Mouse (Mus musculus): Measurements from ENCODE around the gene Pfdn4.
"Not testable (repeated sequence)": the region's sequence is repeated elsewhere in the genome, so short reads cannot be mapped to it uniquely, and the experiment has no call there.

Pfdn4 gene

DNA sequence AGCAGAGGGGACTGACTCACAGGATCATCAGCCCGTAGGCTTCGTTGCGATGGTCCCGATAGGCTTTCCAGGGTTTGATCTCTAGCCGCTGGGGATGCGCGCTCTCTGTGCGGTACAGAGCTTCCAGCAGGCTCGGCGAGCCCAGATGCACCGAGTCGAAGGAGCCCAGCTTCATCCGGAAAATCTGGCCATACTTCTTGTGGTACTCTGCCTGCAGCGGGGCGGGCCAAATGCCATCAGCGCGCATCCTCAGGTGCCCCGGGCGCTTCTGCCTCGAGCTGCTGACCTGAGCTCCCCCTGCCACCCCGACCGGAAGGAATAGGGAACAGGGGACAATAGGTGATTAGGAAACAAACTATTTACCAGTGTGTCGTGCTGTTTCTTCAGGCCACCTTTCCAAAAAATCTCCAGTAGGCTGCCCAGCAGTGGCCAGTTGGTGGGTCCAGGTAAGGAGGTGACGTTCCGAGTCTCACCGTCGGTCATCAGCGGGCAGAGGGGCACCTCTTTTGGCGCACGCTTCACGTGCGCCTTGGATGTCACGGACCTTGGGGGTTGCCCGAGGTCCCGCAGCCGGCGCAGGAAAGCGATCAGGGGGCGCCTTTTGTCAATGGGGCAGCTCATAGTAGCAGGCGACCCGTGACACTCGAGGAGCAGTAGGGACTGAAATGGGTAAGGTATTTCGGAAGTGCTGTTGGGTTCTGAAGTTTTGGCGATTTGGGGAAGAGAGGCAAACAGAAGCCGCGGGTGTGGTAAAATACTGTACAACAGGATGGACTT lies at the start of gene Pfdn4:
TSS of gene Pfdn4 (plus strand) at position 275 of the 777 bp plus-strand sequence.
- DNase-seq: no peak

DNA sequence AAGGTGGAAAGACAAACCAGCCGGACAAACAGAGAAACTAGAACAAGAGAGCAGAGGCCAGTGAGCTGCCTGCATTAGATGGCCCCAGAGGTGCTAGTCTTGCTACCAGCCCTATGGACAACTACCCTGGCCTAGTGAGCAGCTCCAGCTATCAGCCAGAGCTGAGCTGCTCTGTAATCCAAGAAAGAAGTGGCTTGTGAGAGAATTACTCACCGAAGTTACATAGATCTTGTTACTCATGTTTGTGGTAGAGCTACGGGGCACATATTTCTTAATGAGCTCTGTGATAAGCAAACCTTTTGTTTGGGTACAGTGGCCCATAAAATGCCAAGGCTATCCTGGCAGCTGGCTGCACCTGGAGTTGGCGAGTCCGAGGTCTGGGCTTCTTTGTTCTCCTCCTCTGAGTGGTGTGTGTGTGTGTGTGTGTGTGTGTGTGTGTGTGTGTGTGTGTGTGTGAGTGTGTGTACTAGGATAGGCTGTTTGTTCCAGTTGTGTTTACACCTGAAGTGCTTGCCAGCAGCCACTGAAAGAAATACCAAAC lies 49.3 kb upstream of the Pfdn4 start:
- DNase-seq: no peak

DNA sequence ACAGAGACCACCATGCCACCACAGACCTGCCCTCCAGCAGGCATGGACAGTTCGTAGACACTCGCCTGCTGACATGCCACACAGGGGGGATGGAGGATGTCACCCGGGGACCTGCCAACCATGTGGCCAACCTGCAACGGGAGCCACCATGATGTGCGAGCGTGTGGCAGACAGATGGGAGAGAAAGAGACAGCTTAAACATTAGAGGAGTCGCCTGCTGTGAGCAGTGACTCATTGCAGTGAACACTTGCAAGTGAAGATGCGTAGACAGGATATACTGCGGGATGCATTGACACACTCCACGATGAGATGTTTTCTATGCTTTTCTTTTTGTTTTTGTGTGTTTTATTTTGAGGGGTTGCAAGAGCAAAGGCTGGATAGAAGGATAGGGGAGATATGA lies 48.6 kb upstream of the Pfdn4 start:
- DNase-seq: peak; percentile 23

DNA sequence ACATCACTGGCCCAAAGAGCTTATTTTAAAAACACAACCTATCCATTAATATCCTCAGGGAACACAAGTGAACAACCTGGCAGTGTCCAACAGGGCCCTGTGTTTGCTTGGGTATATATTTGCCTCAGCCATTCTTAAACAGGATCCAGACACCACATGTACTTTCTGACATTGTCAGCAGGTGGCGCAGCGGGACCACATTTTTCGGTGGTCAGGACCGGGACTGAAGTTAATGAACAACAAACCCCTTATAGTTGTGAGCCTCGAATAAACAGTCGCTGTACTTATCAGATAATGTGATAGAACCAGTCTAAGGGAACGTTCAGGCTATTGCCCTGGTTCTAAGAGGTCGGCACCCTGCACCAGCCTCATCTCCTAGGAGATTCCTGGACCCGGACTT lies 45.3 kb upstream of the Pfdn4 start:
- peak; percentile 20 for DNase-seq

DNA sequence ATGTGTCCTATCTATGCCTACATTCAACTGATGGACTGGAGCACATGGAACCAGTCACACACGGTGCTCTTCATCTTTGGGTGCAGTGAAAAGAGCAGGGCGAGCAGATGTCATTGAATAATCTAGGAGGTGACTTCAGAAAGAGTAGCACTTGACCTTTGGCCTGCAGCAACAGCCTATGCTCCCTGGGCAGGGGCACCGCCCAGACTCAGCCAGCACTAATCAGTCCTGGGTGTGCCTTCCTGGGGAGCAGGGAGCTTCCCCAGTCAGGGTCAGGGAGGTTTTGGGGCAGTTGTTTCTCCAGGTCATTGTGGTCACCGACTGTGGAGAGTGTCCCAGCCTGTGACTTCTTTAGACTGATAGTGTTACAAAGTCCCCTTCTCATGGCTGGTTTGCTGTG lies 42.4 kb upstream of the Pfdn4 start:
- not testable (repeated sequence) for DNase-seq

DNA sequence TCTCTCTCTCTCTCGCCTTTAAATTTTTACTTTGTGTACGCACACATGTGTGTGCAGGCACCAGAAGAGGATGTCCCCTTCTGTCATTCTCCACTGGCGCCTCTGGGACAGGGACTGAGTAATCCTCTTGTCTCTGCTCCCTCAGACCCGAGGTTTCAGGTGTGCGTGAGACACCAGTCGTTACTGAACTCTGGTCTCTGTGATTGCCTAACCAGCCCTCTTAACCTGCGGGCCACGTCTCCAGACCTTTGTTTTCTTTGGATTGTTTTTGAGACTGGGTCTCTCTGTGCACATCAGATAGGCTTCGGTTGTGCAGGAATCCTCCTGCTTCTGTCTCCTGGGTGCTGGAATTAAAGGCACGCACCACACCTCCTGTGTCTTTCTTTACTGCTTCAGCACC lies 37.0 kb upstream of the Pfdn4 start:
- no peak for DNase-seq

DNA sequence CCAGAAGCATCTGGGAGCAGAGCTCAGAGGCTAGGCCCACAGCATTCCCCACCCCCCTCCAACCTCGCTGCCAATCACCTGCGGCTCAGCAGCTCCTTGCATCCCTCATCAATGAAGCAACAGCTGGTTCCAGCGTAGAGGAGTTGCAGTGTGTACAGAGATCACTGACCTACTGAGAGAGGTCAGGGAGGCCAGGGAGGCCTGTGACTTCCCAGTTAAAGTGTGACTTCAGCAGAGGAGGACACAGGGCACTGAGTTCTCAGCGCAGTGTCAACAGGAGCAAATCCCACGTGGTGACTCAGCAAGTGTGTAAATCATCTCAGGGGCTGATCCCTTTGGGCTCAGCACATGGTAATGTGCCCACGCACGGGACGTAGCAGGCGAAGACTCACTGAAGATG lies 36.4 kb upstream of the Pfdn4 start:
- DNase-seq: no peak

DNA sequence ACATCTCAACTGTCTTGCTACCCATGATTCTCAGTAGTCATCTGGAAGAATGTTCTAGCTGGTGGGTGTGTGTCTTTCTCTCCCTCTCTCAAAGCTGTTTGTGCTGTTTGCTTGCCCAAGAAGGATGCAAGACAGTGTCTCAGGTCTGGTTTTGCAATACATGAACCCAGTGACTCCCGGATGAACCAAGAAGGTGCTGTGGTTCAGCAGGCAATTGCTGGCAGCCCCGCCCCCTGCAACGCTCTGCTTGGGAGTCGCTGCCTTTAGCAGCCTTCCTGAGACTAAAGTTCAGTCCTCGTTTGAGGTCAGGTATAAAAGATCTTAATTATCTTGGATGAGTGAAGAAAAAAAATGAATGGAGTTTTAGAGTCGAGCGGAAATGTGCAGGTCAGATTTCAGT lies 34.6 kb upstream of the Pfdn4 start:
- DNase-seq: no peak

DNA sequence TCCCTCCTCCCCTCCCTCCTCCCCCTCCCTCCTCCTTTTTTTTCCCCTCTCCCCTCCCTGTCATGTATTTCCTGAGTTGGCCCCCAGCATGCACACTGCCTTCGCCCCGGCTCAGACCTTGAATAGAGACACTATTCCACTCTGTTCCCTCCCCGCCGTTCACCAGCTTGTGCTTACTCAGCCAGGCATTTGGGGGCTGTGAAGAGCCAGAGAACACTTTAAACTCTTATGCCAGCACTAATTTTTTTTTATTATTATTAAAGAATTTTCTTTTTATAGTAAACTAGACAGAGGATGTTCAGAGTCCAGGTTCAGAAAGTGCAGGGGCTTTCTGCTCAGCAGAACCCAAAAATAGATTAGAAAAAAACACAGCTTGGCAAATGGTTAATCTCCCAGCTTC lies 31.4 kb upstream of the Pfdn4 start:
- DNase-seq: no peak

DNA sequence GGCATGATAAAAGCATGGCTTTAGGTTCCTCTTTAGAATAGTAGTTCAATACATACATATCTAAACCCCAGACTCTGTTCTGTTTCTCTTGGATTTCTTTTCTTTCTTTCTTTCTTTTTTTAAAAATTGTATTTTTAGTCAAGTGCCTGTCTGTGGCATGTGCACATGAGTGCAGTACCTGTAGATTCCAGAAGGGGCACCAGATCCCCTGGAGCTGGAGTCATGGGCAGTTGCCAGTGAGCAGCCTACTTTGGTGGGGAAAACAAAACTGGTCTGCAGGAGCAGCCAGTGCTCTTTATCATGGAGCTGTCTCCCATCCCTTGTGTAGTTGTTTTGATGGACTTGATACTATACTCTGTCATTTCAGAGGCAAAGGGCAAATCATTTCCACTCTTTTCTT lies 28.2 kb upstream of the Pfdn4 start:
- no peak for DNase-seq

DNA sequence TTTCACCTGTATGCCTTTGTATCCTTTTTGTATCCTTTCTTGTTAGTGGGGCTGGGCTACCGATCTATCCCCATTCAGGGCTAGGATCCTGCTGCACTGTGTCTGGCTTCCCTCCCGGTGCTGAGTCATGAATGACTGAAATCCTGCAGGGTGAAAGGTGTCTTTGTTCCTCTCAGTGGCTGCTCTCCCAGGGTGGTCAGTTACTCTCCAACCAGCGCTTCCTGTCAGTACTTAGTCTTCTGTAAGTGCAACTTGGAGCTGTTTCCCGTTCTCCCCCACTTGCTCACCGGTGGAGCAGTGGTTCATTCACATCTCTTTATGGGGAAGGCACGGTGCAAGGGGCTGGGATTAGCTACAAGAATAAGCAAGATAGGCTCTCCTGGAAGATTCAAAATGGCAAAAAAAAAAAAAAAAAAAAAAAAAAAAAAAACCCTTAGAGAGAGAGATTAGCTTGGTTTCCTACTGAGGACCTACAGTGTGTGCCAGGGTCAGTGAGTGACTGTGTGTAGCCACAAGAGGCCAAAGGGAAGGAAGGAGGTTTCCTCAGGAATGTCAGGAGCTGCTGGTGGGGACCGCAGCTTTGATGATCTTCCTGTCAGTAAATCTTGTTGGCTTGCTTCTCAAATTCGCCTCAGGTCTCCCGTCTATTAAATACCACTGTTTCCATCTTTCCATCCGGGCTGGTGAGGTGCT lies 26.5 kb upstream of the Pfdn4 start:
- peak; percentile 33 for DNase-seq

DNA sequence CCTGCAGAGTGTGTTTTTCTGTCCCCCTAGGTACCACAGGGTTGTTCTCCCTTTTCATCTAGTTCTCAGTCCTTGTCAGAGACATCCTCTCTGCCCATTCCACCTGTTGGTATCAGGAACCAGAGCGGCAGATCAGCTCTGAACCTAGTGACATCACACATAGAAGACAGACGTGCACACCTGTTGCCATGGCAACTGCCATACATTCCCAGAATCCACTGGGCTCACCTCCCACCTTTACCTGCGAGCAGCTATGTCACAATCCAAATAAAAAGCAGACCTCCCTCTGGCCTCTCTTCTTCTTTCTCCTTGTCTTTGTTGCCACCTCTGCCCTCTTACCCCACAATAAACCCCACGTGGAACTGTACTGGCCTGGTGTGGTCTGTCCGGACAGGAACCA lies 25.6 kb upstream of the Pfdn4 start:
- no peak for DNase-seq

DNA sequence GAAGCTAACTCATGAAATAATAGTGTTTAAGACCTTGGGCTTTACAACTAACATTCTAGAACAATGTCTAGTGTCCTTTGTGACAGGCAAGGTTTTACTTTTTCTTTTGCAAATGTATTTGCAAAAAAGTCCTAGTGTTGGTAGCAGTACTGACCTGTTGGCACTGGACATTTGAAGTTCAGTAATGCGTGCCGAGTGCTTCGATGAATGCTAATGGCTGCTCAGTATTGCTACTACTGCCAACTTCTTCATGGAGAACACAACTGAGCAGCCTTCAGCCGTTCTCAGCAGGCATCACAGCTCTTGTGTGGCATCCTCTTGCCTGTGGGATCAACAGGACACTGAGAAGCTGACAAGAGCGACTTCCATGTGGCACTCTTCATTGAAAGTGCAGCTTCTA lies 22.1 kb upstream of the Pfdn4 start:
- DNase-seq: no peak

DNA sequence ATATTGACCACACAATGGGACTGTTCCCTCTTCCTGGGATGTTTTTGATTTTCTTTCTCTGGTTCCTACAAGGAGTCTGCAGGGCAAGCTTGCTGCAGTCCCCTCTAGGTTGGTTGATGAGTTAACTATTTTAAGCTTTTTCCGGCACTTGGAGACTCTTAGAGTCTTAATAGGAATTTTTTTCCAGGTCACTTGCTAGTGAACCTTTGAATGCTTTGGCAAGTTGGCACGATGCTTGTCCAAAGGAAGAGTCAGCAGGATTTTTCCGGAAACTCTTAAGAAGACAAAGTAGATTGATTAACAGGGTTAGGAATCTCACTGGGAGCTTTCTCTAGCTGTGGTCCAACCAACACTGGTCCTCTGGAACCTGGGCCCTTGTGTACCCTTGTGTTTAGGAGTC lies 21.1 kb upstream of the Pfdn4 start:
- DNase-seq: no peak

DNA sequence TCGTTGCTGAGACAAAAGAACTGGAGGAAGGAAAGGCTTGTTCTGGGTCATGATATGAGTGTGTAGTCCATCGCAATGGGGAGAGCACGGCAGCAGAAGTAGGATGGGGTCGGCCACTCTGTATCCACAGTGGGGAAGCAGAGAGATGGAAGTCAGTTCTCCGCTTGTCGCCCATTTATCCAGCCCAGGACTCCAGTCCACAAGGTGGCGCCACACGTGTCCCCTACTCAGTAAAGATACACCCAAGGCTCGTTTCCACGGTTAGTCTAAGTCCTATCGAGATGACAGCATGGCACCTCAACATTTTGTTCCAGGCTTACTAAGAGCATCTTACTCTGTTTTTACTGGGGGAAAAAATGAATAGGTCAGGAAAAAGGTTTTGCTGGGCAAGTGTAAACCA lies 20.0 kb upstream of the Pfdn4 start:
- DNase-seq: no peak

DNA sequence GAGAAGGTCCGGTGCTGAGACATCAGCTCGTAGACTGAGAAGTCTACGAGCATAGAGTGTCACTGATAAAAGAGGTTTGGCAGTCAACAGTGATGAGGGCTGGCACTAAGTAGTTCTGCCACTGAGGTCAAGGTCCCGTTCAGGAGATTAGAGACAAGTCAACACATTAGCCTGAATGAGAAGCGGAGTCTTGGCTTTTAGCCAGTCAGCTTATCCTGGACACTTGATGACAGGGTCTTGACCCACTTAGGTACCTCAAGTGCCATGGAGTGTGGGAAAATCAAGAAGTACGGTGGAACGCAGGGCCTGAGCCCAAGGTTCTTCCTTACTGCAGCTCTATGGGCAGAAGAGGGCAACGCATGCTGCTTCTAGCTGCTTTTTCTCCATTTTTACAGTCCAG lies 19.6 kb upstream of the Pfdn4 start:
- DNase-seq: no peak

DNA sequence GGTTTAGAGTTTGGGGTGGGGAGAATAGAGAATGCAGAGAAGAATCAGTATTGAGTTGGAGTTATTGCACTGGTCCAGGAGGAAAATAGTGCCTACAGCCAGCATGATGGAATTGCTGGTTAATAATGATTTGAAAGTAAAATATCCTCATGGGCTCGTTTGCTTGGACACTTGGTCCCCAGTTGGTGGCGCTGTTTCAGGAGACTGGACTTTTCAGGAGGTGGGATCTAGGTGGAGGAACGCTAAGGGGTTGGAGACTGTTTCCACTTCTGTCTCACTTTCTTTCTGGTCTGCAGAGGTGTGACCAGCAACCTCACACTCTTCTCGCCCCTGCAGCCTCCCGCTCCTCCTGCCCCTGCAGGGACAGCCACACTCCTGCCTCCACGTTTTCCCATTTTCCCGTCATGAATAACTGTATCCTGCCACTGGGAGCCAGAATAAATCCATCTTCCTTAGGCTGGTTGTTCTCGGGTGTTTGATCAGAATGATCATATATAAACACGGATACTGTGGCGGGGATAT lies 14.1 kb upstream of the Pfdn4 start:
- no peak for DNase-seq

DNA sequence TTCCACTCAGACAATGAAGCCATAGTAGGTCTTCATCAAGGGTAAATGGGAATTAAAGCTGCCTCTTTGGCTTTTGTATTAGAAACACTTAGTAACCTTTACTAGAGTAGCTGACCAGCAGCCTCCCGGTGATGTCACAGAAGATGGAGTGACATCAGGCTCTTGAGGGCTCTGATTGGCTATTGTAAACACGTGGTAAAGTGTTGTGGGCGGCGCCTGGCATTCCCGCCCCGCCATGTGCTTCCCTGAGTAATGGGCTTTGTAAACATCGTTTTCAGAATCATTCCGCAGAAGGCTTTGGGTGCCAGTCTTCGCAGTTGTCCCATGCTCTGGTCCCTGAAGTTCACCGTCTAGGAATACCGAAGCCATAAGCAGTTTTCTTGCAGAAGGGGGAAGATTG lies 12.3 kb upstream of the Pfdn4 start:
- no peak for DNase-seq

DNA sequence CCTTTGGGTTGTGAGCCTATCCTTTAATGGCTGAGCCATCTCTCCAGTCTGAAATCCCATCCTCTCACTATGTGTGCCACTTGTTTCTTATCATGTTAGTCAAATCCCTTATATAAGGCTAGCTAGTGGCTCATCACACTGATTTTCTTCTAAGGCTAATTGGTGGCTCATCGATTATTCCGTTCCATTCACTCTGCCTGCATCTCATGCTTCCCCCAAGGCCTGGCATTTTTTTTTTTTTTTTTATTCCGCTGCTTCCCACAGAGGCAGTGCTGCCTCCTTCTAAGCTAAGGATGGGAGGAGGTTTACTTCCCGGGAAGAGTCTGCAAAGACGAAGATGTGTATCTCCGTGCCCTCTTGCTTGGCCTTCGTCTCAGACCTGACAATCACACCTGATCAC lies 9.0 kb upstream of the Pfdn4 start:
- no peak for DNase-seq

DNA sequence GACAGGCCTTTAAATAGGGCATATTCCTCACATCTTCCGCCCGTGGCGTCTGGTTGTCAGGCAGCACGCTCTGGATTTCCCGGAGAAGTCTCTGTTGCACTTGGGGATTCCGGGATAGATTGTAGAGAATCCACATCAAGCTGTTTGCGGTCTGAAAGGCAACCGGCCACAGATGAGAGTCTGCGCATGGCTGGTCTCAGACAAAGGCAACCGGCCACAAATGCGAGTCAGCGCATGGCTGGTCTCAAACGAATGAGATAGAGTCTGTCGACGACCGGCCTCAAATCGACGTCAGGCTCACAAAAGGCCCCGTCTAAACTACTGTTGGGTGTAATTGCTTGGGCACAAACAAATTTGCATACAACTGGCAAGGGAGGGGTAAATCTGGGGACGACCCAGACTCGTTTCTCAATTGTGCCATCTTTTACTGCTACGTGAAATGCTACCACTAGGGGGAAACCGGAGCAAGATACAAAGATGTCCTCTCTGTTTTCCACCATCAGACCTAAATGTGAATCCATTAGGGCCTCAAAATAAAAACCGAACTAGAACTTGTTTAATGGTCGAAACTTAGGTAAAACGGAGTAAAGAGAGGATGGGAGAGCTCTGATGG lies 8.2 kb upstream of the Pfdn4 start:
- no peak for DNase-seq

DNA sequence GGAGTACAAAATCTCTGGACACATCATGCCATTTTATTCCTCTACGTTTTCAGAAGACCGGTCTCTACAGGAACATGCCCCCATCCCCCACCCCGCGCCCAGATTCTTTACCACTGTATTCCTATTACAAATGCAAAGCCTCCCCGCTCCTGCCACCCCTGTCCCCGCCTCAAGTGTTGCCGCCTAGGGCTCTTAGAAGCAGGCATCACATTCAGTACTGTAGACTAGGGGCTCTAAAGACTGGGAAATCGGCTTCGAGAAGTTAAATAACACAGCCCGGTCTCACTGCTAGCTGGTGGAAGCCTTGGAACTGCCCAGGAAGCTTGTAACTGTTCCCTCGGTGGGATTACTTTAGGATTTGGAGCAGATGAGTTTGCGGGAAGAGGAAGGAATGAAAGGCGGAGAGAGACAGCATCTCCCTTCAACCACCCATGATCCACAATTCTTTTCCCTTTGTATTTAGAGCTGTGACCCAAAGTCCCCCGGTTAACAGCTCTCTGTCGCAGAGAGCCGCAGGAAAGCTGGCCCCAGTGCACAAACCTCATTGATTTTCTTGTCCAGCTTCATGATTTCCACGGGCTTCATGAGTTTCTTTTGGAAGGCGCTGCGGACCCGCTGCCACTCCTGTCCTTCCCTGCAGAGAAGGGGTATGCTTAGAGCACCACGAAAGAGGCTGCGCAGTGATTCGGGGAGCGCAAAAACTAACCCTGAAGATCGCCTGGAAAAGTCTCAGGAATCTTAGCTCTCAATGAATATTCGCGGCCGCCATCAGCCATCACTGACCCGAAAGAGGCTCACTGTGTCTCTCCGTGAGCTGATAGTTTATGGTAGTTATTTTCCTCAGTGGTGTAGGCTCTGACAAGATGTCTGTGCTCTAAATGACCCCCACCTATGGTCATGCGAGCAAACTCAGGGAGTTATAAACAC lies 1.2 kb upstream of the Pfdn4 start:
- DNase-seq: no peak

DNA sequence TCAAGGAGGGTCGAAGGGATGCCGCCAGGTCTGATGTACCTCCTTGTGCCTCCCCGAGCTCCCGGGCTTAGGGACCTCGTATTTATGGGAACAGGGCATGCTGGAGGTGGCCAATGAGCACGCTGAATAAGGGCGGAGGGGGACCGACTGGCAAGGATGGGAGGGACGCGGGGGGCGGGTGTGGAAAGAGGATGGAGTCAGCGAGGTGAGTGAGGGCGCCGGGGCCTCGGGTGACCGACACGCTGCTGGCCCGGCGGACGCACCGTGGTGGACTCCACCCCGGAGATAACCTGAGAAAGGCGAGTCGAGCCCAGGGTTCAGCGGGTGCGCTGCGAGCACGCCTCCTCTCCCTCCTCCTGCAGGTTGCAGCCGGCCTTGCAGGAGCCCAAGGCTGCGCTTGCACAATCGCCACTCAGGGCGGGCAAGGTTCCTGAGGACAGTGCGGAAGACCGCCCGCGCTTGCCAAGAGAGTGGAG lies 901 bp downstream of the Pfdn4 start, which contains the start of gene Cyp24a1:
TSS of gene Cyp24a1 (minus strand) at position 55 of the 476 bp plus-strand sequence.
- DNase-seq: no peak
